Mouse (Mus musculus) T-helper 1 cell (primary cell): ENCODE data around the gene Camta1.

Source experiments
- in situ Hi-C: fragments of 300-600 bp; cut with MboI, MseI; formaldehyde crosslinking; loops from one replicate; pipeline ENCODE4 v1.15.1; 2025; ENCODE audit warnings: high pct_unique_total_duplicates

Camta1 gene

GRCm38 (mm10) chr4:151684596-151684995 is 177.1 kb downstream of the Camta1 start:
- in situ Hi-C loops = no loop called here

GRCm38 (mm10) chr4:151682831-151683488 is 178.7 kb downstream of the Camta1 start:
- in situ Hi-C loops = no loop called here

GRCm38 (mm10) chr4:151672452-151672851 is 189.2 kb downstream of the Camta1 start:
- in situ Hi-C loops = no loop called here

- in situ Hi-C loops = no loop called here
Observed at GRCm38 (mm10) chr4:151666411-151666901, 195.2 kb downstream of the Camta1 start.

GRCm38 (mm10) chr4:151661486-151661885 is 200.2 kb downstream of the Camta1 start:
- in situ Hi-C loops = no loop called here

GRCm38 (mm10) chr4:151656427-151656826 is 205.2 kb downstream of the Camta1 start:
- in situ Hi-C loops = no loop called here

- in situ Hi-C loops = no loop called here
Observed at GRCm38 (mm10) chr4:151655637-151656385, 205.9 kb downstream of the Camta1 start.

GRCm38 (mm10) chr4:151655227-151655626 is 206.4 kb downstream of the Camta1 start:
- in situ Hi-C loops = no loop called here

- in situ Hi-C loops = no loop called here
Observed at GRCm38 (mm10) chr4:151642418-151642817, 219.3 kb downstream of the Camta1 start.

- in situ Hi-C loops = no loop called here
Observed at GRCm38 (mm10) chr4:151640971-151641370, 220.7 kb downstream of the Camta1 start.

GRCm38 (mm10) chr4:151638941-151639340 is 222.7 kb downstream of the Camta1 start:
- in situ Hi-C loops = no loop called here

- in situ Hi-C loops = no loop called here
Observed at GRCm38 (mm10) chr4:151637348-151637747, 224.3 kb downstream of the Camta1 start.

- in situ Hi-C loops = no loop called here
Observed at GRCm38 (mm10) chr4:151634771-151635170, 226.9 kb downstream of the Camta1 start.

GRCm38 (mm10) chr4:151633795-151634194 is 227.9 kb downstream of the Camta1 start:
- in situ Hi-C loops = no loop called here

- in situ Hi-C loops = no loop called here
Observed at GRCm38 (mm10) chr4:151632321-151632720, 229.4 kb downstream of the Camta1 start.

- in situ Hi-C loops = no loop called here
Observed at GRCm38 (mm10) chr4:151630664-151631063, 231.0 kb downstream of the Camta1 start.

GRCm38 (mm10) chr4:151630231-151630630 is 231.4 kb downstream of the Camta1 start:
- in situ Hi-C loops = no loop called here

GRCm38 (mm10) chr4:151619541-151620016 is 242.1 kb downstream of the Camta1 start:
- in situ Hi-C loops = no loop called here

- in situ Hi-C loops = no loop called here
Observed at GRCm38 (mm10) chr4:151618420-151619310, 243.0 kb downstream of the Camta1 start.

GRCm38 (mm10) chr4:151611621-151612020 is 250.1 kb downstream of the Camta1 start:
- in situ Hi-C loops = no loop called here

- in situ Hi-C loops = no loop called here
Observed at GRCm38 (mm10) chr4:151610266-151610665, 251.4 kb downstream of the Camta1 start.

GRCm38 (mm10) chr4:151604907-151605306 is 256.8 kb downstream of the Camta1 start:
- in situ Hi-C loops = no loop called here
